Mouse (Mus musculus) cerebellum, adult (tissue): Measurements from ENCODE around the gene Slc30a7.

ENCODE experiments used
- ATAC-seq: cut with Nextera tagmentation; 2 replicates; pipeline ENCODE4 v1.9.2; 2017; ENCODE audit warnings: mild to moderate bottlenecking, moderate library complexity, mixed read lengths; ENCODE audit not compliant: insufficient number of reproducible peaks, low FRiP score, low TSS enrichment

Slc30a7 gene

DNA sequence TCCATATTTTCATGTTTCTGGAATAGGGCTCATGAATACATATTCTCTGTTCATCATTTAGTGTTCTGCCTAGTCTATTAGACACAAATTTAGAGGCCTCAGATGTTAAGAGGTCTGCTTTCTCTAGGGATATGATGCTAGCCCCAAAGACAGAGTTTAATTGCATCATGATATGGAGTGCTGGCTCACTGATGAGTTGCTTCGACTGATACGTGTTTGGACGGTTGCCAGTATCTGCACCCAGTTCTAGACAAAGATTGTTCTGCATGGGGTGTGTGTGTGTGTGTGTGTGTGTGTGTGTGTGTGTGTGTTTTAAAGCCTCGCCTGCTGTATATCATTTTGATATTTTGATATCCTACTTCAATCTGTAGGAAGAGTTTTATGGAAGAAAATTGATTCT, 114.9 kb downstream of the Slc30a7 start:
- ATAC-seq = no peak
